Mouse (Mus musculus) adrenal gland, adult 18-20 months (tissue): ENCODE measurements around the gene Klrb1a. TPM values are rescaled to one million over a fixed set of nuclear protein-coding genes. Genes with fewer than 3 reads are reported as not detected.
"Not testable (repeated sequence)": the region's sequence is repeated elsewhere in the genome, so short reads cannot be mapped to it uniquely, and the experiment has no call there.

Experiments
- DNase-seq, 2 experiments: peaks; one replicate each; pipeline ENCODE4 v3.0.0; 2021 to 2022; ENCODE audit warnings: low spot score in 2 of 2
- long read RNA-seq, 2 experiments: library from polyadenylated mRNA; stranded (forward); transcript quantifications; one replicate each; pipeline ENCODE4 v2.0.0; 2021
- total RNA-seq, 2 experiments: library from RNA; stranded (reverse); gene quantifications; 1 replicate in 1 of 2; 2 replicates in 1 of 2; pipeline ENCODE4 v1.2.3; 2021

Gene Klrb1a
- not detected for total RNA-seq
- long read RNA-seq, experiment 1: 0 reads
- long read RNA-seq, experiment 2, partial matches to known transcripts: 0 of 1 reads
- long read RNA-seq, experiment 2, other reads (novel, unspliced or antisense): 1 of 1 reads

DNA sequence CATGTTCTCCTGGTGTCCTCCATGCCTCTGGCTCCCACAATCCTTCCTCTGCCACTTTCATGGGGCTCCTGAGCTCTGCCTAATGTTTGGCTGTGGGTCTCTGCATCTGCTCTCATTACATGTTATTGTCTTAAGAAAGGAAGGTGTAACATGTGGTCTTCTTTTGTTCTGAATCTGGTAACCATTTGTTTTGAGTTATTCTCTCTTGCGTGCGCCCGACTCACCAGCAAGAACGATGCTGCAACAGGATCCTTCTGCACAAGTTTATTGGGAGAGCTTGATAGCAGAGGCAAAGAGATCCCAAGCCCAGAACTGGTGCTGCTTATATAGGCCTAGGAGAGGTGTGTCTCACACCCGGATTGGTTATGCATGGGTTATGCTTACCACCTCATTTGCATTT lies at the start of gene Klrb1a:
TSS of gene Klrb1a (minus strand) at position 101 of the 400 bp plus-strand sequence.
- not testable (repeated sequence) for DNase-seq

DNA sequence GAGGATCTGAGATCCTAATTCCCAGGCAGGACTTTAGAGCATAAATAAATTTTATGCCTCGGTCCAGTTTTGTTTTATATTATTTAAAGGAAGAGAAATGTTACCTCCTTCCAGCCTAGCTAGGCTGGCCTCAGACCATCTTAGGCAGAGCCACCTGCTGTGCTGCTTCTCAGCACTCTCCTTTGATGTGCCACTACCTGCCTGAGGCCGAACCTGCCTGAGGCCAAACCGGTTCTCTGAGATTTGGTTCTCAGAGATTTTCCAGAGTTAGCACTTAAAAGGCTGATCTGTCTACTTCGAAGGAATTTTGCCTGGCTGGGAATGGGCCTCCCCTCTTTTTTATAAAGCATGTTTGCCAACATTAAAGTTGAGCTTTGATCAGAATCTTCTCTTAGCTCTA lies 46.6 kb upstream of the Klrb1a start:
- no peak for DNase-seq

DNA sequence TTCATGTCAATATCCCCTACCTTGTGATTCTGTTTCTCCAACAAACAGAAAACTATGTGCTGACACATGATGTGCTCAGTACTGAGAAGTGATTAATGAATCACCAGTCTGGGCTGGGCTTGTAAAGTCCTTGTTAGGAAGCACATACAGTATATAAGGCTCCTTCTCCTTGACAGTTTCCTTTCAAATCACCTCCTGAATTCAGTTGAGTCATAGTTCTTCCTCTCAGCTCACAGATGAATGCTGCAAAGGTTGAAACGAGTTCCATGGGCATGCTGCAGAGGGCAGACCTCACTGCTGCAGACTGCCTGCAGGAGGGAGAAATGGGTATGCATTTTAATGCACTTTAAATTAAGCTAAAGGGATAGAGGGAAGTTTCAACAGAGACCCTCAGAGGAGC lies 38.9 kb upstream of the Klrb1a start, which contains the start of gene Clec2h:
TSS of gene Clec2h (plus strand) at position 180 of the 400 bp plus-strand sequence.
- no peak for DNase-seq

DNA sequence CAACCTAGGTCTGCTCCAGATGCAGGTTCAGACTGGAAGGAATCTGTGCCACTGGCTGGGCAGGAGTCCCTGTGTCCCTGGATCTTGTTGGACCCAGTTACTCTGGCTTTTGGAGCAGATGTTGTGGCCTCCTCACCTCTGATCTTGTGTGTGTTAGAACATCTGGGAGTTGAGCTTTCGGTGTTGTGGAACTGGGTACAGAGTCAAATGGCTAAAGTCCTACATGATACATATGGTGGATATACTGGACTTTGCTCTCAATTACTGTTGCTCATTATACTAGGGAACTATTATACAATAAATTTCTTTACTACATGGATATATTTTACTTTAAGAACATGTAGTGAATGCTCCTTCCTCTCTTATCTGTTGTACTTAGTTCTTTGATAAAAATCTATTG lies 37.9 kb upstream of the Klrb1a start:
- no peak for DNase-seq

DNA sequence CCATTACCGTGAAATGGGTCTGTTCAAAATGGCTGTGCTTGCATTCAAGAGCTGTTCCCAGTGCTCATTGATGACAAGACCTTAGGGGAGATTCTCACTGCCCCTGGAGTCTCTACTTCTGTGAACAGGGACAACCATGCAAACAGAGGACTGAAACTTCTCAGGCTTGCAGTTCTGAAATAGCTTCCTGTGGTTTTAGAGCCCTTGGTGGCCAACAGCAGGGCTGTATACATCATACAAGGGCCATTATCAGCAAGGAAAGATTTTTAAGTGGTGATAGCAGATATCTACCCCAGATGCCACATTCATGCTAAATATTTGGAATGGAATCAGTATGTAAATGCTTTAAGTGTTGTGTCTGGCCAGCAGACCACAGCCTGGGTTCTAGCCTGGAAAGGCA lies 29.6 kb upstream of the Klrb1a start:
- DNase-seq: no peak

DNA sequence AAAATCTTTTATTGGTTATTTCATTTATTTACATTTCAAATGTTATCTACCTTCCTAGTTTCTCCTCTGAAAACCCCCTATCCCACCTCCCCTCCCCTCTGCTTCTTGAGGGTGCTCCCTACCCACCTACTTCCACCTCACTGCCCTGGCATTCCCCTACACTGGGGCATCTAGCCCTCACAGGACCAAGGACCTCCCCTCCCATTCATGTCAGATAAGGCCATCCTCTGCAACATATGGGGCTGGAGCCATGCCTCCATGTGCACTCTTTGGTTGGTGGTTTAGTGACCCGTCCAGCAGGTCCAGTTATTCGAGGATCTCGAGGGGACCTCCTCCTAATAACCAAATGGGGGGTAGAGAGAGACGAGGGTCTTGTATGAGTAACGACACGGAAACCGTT lies 27.5 kb upstream of the Klrb1a start:
- not testable (repeated sequence) for DNase-seq

DNA sequence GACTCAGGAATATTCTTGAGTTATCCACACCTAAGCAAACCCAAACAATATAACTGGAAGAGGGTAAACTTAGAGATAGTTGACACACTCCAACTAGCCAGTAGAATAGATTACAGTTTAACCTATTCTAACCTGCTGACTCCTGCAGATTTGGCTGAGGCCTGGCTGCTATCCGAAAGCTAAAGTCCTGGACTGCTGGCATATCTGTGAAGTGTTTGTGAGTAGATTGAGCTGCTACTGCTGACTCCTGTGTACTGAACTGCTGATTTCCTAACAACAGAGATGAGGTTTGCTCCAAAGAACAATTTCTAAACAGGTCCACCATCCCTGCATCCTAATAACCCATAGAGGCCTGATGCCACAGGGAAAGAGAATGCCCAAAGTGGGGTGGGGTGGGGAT lies 26.9 kb upstream of the Klrb1a start:
- DNase-seq: no peak

DNA sequence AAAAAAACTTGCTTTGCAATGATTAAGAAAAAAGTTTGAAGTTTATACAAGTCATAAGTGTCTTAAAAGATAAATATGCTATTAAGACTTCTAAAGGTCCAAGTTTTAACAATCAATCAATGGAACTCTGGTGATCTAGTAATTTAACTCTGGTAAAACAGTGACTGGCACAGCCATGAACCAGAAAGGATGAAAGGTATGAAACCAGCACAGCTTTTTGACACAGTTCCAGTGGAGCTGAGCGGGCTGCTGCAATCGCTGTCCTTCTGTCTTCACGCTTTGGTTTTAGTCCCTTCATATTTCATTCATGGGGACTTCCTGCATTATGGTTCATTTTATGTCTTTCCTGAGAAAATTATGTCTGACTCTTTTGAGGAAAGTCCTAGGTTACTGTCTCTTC lies 26.3 kb upstream of the Klrb1a start:
- DNase-seq: no peak

DNA sequence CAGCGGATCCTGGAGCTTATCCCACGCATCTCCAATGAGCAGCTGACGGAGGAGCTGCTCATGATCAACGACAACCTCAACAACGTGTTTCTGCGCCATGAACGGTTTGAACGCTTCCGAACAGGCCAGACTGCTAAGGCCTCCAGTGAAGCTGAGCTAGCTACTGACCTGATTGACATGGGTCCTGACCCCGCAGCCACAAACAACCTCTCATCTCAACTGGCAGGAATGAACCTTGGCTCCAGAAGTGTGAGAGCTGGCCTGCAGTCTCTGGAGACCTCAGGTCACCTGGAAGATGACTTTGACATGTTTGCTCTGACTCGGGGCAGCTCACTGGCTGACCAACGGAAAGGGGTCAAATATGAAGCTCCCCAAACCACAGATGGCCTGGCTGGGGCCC lies 22.4 kb upstream of the Klrb1a start:
- DNase-seq: not testable (repeated sequence)

GRCm38 (mm10) chr6:128644694-128645093 lies 21.4 kb upstream of the Klrb1a start:
- not testable (repeated sequence) for DNase-seq

- DNase-seq: no peak
Measured at GRCm38 (mm10) chr6:128643999-128644398, 20.7 kb upstream of the Klrb1a start.

GRCm38 (mm10) chr6:128641116-128641716 lies 17.9 kb upstream of the Klrb1a start:
- DNase-seq: no peak

DNA sequence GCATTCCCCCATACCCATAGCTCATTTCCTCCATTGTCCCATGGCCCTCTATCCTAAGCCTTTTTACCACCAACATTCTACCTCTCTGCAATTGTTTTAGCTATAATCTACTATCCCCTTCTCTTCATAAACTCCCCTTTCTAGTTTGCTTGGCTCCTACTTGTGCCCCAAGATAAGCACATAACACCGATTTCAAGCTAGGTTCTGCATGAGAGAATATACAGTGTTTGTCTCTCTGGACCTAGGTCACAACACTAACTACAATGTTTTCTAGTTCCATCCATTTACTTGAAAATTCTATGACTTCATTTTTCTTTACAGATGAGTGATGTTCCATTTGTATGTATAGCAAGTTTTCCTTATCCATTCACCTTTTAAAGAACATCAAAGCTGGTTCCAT lies 17.3 kb upstream of the Klrb1a start:
- DNase-seq: no peak

GRCm38 (mm10) chr6:128630912-128631905 lies 7.9 kb upstream of the Klrb1a start:
- DNase-seq: not testable (repeated sequence)

GRCm38 (mm10) chr6:128629771-128630739 lies 6.7 kb upstream of the Klrb1a start:
- peak in 1 of 2 experiments; percentile 19 for DNase-seq

DNA sequence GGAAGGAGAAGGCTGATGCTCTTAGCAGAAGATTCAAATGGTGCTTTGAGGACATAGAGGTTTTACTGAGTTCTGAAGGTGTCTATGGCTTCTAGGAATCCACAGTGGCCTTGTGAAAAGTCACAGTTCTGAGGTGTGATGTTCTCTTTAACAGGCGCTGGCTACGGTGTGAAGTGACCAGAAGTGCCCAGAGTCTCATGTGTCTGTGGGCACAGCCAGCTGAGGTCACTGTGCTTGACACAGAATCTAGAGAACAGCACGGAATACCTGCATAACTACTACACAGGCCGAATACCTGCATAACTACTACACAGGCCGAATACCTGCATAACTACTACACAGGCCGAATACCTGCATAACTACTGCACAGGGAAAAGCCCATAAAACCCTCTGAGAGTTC lies 1.9 kb upstream of the Klrb1a start:
- DNase-seq: not testable (repeated sequence)

DNA sequence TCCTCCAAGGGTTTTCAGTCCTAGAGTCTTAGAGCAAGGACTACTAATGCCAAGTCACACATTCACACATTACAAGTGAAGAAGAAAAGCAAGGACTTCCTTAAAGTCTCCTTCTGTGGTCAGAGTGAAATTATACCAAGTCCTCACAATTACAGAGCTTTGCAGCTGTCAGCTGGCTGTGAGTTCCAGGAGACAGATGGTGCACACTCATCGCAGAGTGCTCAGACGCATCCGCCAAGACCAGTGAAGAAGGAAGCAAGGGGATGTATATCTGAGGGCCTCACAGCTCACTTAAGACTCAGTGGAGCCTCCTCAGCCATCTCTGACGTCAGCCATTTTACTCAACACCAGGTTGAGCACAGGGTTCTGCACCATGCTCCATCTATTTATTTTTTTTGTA lies 1.1 kb upstream of the Klrb1a start:
- DNase-seq: no peak

- DNase-seq: no peak
Measured at GRCm38 (mm10) chr6:128622733-128623132, 600 bp downstream of the Klrb1a start.

DNA sequence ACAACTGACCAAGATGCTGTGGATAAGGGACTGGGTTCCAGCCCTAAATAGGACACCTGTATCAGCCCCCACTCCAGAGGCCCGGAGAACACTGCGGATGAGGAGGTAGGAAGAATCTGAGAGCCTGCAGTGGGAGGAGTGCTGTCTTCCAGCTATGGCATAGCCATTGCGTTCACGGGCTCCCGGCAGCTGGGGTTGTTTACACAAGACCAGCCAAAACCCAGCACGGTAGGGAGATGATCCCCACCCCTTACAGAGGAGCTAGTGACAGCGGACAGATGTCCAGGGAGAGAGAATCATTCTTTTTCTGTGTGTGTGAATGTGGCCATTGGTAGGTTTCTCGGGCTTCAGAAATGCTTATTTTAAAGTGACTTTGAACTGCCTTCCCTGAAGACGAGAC lies 17.0 kb downstream of the Klrb1a start:
- no peak for DNase-seq

DNA sequence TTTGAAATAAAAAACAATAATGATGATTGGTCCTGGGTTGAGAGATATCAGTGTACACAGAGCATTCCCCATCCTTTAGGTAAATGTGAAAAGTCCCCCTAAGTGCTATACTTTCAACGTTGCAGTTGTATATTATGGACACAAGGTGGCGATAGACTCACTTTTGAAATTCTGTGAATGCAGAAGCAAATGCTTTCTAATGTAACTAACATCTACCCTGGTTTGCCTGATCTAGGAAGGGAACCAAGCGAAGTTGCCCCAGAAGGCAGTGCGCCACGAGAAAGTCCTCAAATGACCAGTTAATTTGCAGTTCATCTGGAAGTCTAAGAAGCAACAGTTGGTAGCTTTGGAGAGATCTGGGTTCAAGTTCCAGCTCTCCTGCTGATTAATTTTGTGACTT lies 18.8 kb downstream of the Klrb1a start:
- DNase-seq: no peak
